Mouse (Mus musculus): ENCODE results near the gene Cpt1c.

DNA sequence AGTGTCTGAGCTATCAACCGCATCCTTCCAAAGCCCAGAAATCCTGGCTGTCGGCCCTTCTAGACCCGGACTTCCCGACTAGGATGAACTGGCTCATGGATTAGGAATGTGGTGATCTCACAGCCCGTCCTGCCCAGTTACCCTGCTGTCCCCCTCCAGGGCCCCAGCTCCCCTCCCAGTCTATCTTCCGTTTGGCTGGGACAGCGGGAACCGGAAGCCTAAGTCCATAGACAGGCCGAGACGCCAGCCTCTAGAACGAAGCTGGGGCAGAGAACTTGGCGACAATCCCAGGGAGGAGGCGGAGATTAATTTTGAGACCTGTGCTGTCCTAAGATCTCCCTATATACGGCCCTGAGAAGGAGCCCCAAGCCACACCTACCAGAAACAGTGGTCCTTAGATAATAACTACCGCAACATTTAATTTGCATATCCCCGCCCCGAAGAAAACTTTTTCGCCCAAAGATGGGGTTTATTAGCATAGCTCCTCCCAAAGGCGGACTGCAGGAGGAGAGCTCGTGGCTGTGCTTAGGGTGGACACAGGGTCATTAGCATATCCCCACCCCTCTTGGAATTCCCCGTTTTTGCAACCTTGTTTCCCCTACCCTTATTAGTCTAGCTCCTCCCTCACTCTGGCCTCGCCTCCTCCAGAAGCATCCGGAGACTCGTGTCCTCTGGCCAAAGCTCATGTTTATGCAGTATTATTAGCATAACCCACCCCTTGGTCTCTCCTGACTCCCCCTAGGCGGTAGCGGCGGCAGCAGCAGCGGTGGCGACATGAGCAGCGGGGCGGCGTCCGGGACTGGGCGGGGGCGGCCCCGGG lies 42.8 kb upstream of the Cpt1c start, which contains the start of gene Rras:
- TF ChIP-seq CTCF (IDR thresholded peaks at IDR 0.05; ENCODE audit: borderline replicate concordance, extremely low read depth, insufficient read depth, insufficient read length) (no peak), POLR2A (IDR thresholded peaks at IDR 0.05; ENCODE audit: borderline replicate concordance, extremely low read depth, insufficient read depth, insufficient read length, poor library complexity, severe bottlenecking) (no peak)
